Mouse (Mus musculus) layer of hippocampus, postnatal 36 days (tissue): Measurements from ENCODE around the gene 1700028K03Rik. TPM values are rescaled to one million over a fixed set of nuclear protein-coding genes. Genes with fewer than 3 reads are reported as not detected.

Experiments
- DNase-seq, 2 experiments: peaks; one replicate each; pipeline ENCODE4 v3.0.0; 2022
- total RNA-seq, 2 experiments: library from RNA; stranded (reverse); gene quantifications; 2 replicates each; pipeline ENCODE4 v1.2.3; 2021

Gene 1700028K03Rik
- under 1 TPM; 0.65 to 0.71 TPM for total RNA-seq

- DNase-seq = no peak
Observed at GRCm38 (mm10) chr5:107534581-107534980, at the start of gene 1700028K03Rik. Gene 1700028K03Rik (plus strand): TSS chr5:107534709.

- DNase-seq = no peak
Observed at GRCm38 (mm10) chr5:107488996-107489395, 45.5 kb upstream of the 1700028K03Rik start.

- DNase-seq = no peak
Observed at GRCm38 (mm10) chr5:107491036-107491435, 43.5 kb upstream of the 1700028K03Rik start.

GRCm38 (mm10) chr5:107492471-107492870 lies 42.0 kb upstream of the 1700028K03Rik start:
- no peak for DNase-seq

- DNase-seq = no peak
Observed at GRCm38 (mm10) chr5:107494759-107495158, 39.8 kb upstream of the 1700028K03Rik start.

GRCm38 (mm10) chr5:107496047-107496446 lies 38.5 kb upstream of the 1700028K03Rik start:
- no peak for DNase-seq

- DNase-seq = peak; percentile 68 to 73
Observed at GRCm38 (mm10) chr5:107497519-107498501, 36.7 kb upstream of the 1700028K03Rik start.

- DNase-seq = no peak
Observed at GRCm38 (mm10) chr5:107498806-107499310, 35.7 kb upstream of the 1700028K03Rik start.

- DNase-seq = no peak
Observed at GRCm38 (mm10) chr5:107499891-107500535, 34.5 kb upstream of the 1700028K03Rik start.

- no peak for DNase-seq
Observed at GRCm38 (mm10) chr5:107500741-107501140, 33.8 kb upstream of the 1700028K03Rik start.

GRCm38 (mm10) chr5:107507321-107507720 lies 27.2 kb upstream of the 1700028K03Rik start, which contains the start of gene Gm42669:
Gene Gm42669 (plus strand): TSS chr5:107507621.
- no peak for DNase-seq

- no peak for DNase-seq
Observed at GRCm38 (mm10) chr5:107510503-107510902, 24.0 kb upstream of the 1700028K03Rik start.

- DNase-seq = no peak
Observed at GRCm38 (mm10) chr5:107511326-107511725, 23.2 kb upstream of the 1700028K03Rik start.

- DNase-seq = no peak
Observed at GRCm38 (mm10) chr5:107513583-107513982, 20.9 kb upstream of the 1700028K03Rik start.

- DNase-seq = no peak
Observed at GRCm38 (mm10) chr5:107515453-107515852, 19.1 kb upstream of the 1700028K03Rik start.

- DNase-seq = no peak
Observed at GRCm38 (mm10) chr5:107516087-107516486, 18.4 kb upstream of the 1700028K03Rik start.

- no peak for DNase-seq
Observed at GRCm38 (mm10) chr5:107518602-107519001, 15.9 kb upstream of the 1700028K03Rik start.

- DNase-seq = no peak
Observed at GRCm38 (mm10) chr5:107521386-107521785, 13.1 kb upstream of the 1700028K03Rik start.

GRCm38 (mm10) chr5:107521897-107522296 lies 12.6 kb upstream of the 1700028K03Rik start:
- DNase-seq = no peak

GRCm38 (mm10) chr5:107524281-107524680 lies 10.2 kb upstream of the 1700028K03Rik start:
- no peak for DNase-seq

- DNase-seq = no peak
Observed at GRCm38 (mm10) chr5:107528856-107529255, 5.7 kb upstream of the 1700028K03Rik start.

GRCm38 (mm10) chr5:107533590-107533989 lies 919 bp upstream of the 1700028K03Rik start:
- no peak for DNase-seq

- DNase-seq = no peak
Observed at GRCm38 (mm10) chr5:107541696-107542095, 7.2 kb downstream of the 1700028K03Rik start.
